Mouse (Mus musculus): Measurements from ENCODE around the gene Phkg2. TPM values are rescaled to one million over a fixed set of nuclear protein-coding genes. Genes with fewer than 3 reads are reported as not detected.

Phkg2 gene
- 49.1 and 50.8 TPM in 2 replicates for polyA plus RNA-seq (2016; fragmentation: Nextera tagmentation; extraction: Ambion mirVana)

DNA sequence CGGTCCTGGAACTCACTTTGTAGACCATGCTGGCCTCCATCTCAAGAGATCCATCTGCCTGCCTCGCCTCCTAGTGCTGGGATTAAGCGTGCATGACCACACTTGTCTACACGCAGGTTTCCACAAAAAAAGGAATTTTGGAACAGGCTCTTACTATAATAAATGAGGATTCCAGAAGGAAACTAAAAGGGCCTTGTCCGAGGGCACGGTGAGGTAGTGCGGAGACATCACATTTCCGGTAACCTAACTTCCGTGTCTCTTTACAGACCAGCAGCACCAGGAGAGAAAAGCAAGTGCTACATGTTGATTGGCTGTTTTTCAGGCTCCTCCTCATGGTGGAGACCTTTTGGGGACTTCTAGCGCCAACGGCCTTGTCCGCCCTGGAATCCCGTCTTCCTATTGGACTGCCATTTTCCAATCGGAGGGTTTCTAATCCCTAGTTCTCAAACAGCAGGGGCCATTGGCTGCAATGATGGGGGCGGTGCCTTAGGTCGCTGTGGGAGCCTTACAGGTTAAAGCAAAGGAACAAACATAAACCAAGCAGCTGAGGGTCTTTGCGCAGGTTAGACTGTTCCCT, at the start of gene Phkg2:
Gene Phkg2, plus strand, starts transcription at position 446 of the 577 bp plus-strand sequence.
- ATAC-seq (ENCODE audit: low FRiP score): peak; percentile 99
- H3K4me3 ChIP-seq: peak within 1 kb of the TSS; percentile 84
- no peaks in the 10 kb centered on the region for H3K9me3 ChIP-seq (replicated peaks)
- no peaks in the 10 kb centered on the region for H3K27me3 ChIP-seq
- peak within 1 kb of the TSS; percentile 79 for H3K27ac ChIP-seq
- peaks cover 24% of the 10 kb centered on the region for H3K4me1 ChIP-seq
- peaks cover 21% of the 10 kb centered on the region for H3K36me3 ChIP-seq
- H3K4me2 ChIP-seq (replicated peaks): peak within 1 kb of the TSS; percentile 97
- WGBS: under 1% methylated on average over 17 of the region's 17 CpGs
- H3K9ac ChIP-seq: peak within 1 kb of the TSS; percentile 93

DNA sequence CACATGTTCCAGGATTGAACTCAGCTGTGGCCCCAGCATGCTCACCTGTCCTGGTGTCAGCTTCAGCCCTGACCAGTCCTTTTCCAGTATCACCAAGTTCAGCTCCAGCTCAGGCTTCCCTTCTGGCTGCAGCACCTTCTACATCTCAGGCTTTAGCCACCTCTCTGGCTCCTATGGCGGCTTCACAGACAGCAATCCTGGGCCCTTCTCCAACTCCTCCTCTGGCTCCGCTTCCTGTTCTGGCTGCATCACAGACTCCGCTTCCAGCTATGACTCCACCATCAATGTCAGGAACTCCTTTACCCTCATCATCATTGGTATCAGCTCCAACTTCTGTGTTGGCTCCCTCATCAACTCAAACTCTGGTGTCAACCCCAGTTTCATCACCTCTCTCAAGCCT, 31.5 kb upstream of the Phkg2 start:
- H3K36me3 ChIP-seq: peaks cover 90% of the 10 kb centered on the region
- WGBS: 99% methylated on average over 3 of the region's 3 CpGs
- no peaks in the 10 kb centered on the region for H3K27me3 ChIP-seq
- H3K4me1 ChIP-seq: no peaks in the 10 kb centered on the region
- no peaks in the 10 kb centered on the region for H3K9me3 ChIP-seq (replicated peaks)
- H3K27ac ChIP-seq: no peak overlapping the region
- no peak overlapping the region for H3K9ac ChIP-seq
- ATAC-seq (ENCODE audit: low FRiP score): no peak
- H3K4me2 ChIP-seq (replicated peaks): no peak overlapping the region
- H3K4me3 ChIP-seq: no peak overlapping the region

DNA sequence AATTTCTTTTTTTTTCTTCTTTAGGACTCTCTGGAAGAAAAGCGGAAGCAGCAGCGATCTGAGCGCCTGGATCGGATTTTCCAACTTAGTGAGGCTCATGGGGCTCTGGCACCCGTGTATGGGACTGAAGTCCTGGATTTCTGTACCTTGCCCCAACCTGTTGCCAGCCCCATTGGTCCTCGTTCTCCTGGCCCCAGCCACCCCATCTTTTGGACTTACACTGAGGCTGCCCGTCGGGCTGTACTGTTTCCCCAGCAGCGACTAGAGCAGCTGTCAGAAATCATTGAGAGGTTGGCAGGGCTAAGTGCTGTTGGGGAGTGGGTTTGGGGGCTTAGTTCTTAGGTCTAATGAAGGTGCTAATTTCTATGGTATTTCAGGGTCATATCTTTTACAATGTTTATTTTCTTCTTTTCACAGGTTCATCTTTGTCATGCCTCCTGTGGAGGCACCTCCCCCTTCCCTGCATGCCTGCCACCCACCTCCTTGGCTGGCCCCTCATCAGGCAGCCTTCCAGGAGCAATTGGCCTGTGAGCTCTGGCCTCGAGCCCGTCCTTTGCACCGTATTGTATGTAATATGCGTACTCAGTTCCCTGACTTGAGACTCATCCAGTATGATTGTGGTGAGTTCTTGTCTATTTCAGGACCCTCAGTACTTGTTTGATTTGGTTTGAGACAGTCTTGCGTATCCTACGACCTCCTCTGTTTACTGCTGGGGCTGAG, 23.9 kb upstream of the Phkg2 start:
- ATAC-seq (ENCODE audit: low FRiP score): no peak
- WGBS: 91% methylated on average over 15 of the region's 15 CpGs
- no peaks in the 10 kb centered on the region for H3K9me3 ChIP-seq (replicated peaks)
- no peaks in the 10 kb centered on the region for H3K4me1 ChIP-seq
- no peak overlapping the region for H3K4me3 ChIP-seq
- no peak overlapping the region for H3K9ac ChIP-seq
- H3K36me3 ChIP-seq: peaks cover 77% of the 10 kb centered on the region
- no peak overlapping the region for H3K27ac ChIP-seq
- H3K4me2 ChIP-seq (replicated peaks): no peak overlapping the region
- no peaks in the 10 kb centered on the region for H3K27me3 ChIP-seq

- Histone ChIP-seq H3K9ac (no peak overlapping the region), H3K4me3 (no peak overlapping the region), H3K36me3 (peaks cover 80% of the 10 kb centered on the region), H3K4me1 (no peaks in the 10 kb centered on the region), H3K27ac (no peak overlapping the region), H3K4me2 (replicated peaks) (no peak overlapping the region), H3K9me3 (replicated peaks) (no peaks in the 10 kb centered on the region), H3K27me3 (no peaks in the 10 kb centered on the region)
- no peak for ATAC-seq (ENCODE audit: low FRiP score)
- 96% methylated on average over 8 of the region's 8 CpGs for WGBS
Measured at GRCm38 (mm10) chr7:127551558-127551957, 21.6 kb upstream of the Phkg2 start.

- no peak for ATAC-seq (ENCODE audit: low FRiP score)
- Histone ChIP-seq H3K9me3 (replicated peaks) (no peaks in the 10 kb centered on the region), H3K27me3 (no peaks in the 10 kb centered on the region), H3K4me2 (replicated peaks) (no peak overlapping the region), H3K27ac (no peak overlapping the region), H3K9ac (no peak overlapping the region), H3K4me3 (no peak overlapping the region), H3K4me1 (no peaks in the 10 kb centered on the region), H3K36me3 (peaks cover 80% of the 10 kb centered on the region)
- 93% methylated on average over 11 of the region's 11 CpGs for WGBS
Measured at GRCm38 (mm10) chr7:127560580-127560979, 12.6 kb upstream of the Phkg2 start.

DNA sequence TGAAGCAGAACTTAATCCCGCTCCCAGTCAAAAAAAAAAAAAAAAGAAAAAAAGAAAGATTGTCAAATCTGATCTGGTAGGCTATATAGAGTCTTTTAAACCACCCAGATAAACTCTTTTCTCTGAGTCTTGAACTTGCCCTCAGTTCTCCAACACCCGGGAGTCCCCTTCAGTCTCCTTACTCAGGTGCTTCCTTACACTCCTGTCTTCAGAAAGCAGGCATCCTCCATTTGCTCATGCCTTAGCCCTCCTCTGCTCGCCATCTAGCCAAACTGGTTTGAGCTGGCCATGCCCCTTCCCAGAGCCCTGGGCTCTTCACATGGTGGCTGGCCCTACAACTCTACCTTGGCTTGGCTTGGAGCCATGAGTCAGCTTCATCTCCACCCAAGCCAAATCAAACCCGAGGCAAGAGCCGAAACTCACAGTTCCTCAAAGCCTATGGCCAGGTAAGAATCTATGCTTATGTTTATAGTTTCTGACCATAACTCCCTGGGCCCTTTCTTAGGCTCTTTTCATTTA, 11.7 kb upstream of the Phkg2 start, which contains the start of gene Tmem265:
Gene Tmem265, plus strand, starts transcription at position 51 of the 519 bp plus-strand sequence.
- H3K4me2 ChIP-seq (replicated peaks): no peak within 1 kb of the TSS
- no peak within 1 kb of the TSS for H3K27ac ChIP-seq
- H3K36me3 ChIP-seq: peaks cover 74% of the 10 kb centered on the region
- H3K4me3 ChIP-seq: no peak within 1 kb of the TSS
- H3K9me3 ChIP-seq (replicated peaks): no peaks in the 10 kb centered on the region
- H3K4me1 ChIP-seq: no peaks in the 10 kb centered on the region
- no peak within 1 kb of the TSS for H3K9ac ChIP-seq
- no peaks in the 10 kb centered on the region for H3K27me3 ChIP-seq
- WGBS: 92% methylated on average over 5 of the region's 5 CpGs
- ATAC-seq (ENCODE audit: low FRiP score): no peak

DNA sequence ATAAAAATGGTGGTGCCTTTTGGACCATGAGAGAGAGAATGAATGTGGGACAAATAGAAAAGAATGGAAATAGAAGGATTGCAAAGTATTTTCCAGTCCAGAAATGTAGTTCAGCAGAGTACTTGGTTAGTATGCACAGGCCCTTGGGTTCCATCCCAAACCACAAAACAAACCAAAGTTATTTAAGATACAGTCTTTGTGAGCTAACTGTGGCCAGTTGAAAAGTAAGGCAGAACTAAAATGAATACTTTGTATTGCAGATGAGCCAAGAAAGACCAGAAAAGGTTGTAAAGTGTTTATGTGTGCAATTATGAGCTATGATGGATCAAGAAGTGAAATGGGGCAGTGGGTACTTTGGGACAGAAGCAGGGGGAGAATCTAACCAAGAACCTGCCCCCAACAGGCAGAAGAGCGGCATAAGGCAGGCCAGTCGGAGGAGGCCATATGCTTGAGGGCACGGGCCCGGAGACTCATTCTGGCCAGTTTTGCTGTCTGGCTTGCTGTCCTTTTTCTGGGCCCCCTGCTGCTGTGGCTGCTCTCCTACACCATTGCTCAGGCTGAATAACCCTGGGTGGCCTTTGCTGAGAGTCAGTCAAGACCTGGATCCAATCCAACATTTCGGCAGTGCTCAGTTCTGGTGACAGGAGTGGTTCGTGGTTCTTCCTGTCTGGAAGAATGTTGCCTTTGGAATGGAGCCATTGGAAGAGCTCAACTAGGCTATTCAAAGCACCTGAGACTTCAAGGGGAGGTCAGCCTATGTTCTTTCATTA, 8.6 kb upstream of the Phkg2 start:
- Histone ChIP-seq H3K27me3 (no peaks in the 10 kb centered on the region), H3K36me3 (peaks cover 57% of the 10 kb centered on the region), H3K9me3 (replicated peaks) (no peaks in the 10 kb centered on the region), H3K4me3 (no peak overlapping the region), H3K9ac (no peak overlapping the region), H3K4me1 (no peaks in the 10 kb centered on the region), H3K4me2 (replicated peaks) (no peak overlapping the region), H3K27ac (no peak overlapping the region)
- WGBS: 74% methylated on average over 6 of the region's 6 CpGs
- ATAC-seq (ENCODE audit: low FRiP score): no peak

DNA sequence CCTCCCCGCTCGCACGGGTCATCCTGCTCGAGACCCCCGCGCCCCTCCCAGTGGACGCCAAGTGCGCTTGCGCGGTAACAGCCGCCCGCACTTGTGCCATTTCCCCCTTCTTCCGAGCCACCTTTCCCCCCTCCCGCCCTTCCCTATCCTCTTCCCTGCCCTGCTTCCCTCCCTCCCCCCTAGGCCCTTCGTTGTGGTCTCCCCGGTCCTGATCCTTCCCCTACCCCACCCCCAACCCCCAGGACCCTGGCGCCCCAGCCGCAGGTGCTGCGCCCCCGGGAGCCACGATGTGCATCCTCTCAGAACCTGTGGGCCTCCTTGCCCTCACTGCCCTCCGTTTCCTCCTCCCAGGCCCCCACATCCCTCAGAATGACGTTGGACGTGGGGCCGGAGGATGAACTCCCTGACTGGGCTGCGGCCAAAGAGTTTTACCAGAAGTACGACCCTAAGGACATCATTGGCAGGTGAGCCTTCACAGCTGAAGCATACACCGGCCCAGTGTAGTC, 416 bp downstream of the Phkg2 start:
- Histone ChIP-seq H3K27ac (peak overlapping the region; percentile 79), H3K9ac (peak overlapping the region; percentile 93), H3K4me1 (peaks cover 24% of the 10 kb centered on the region), H3K4me3 (peak overlapping the region; percentile 84), H3K9me3 (replicated peaks) (no peaks in the 10 kb centered on the region), H3K36me3 (peaks cover 26% of the 10 kb centered on the region), H3K27me3 (no peaks in the 10 kb centered on the region), H3K4me2 (replicated peaks) (peak overlapping the region; percentile 97)
- under 1% methylated on average over 27 of the region's 28 CpGs for WGBS
- ATAC-seq (ENCODE audit: low FRiP score): peak; percentile 81

- WGBS: 30% methylated on average over 7 of the region's 7 CpGs
- no peaks in the 10 kb centered on the region for H3K27me3 ChIP-seq
- peaks cover 24% of the 10 kb centered on the region for H3K4me1 ChIP-seq
- ATAC-seq (ENCODE audit: low FRiP score): no peak
- H3K9me3 ChIP-seq (replicated peaks): no peaks in the 10 kb centered on the region
- peaks cover 25% of the 10 kb centered on the region for H3K36me3 ChIP-seq
- H3K4me2 ChIP-seq (replicated peaks): peak overlapping the region; percentile 97
- peak overlapping the region; percentile 79; the same call in 1 of the 2 replicates for H3K27ac ChIP-seq
- peak overlapping the region; percentile 93 for H3K9ac ChIP-seq
- H3K4me3 ChIP-seq: peak overlapping the region; percentile 84
Measured at GRCm38 (mm10) chr7:127574115-127574514, 975 bp downstream of the Phkg2 start.

DNA sequence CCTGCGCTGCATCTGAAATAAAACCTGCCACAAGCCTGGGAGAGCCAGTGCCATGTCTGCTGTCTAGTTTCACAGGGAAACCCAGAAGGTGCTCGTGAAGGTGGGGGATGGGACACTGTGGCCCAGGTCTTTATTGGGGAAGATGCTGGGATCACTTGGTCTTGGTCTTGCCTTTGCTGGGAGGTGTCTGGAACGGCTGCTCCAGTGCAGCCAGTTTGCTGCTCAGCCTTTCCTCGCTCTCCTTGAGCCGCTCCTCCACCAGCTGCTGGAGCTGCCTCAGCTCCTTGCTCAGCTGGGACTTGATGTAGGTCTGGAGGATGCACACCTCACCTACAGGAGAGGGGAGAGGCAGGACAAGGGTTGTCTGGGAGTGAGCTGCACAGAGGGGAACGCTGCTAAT, 10.1 kb downstream of the Phkg2 start:
- Histone ChIP-seq H3K9me3 (replicated peaks) (no peaks in the 10 kb centered on the region), H3K4me2 (replicated peaks) (no peak overlapping the region), H3K27ac (no peak overlapping the region), H3K4me1 (peaks cover 11% of the 10 kb centered on the region), H3K27me3 (no peaks in the 10 kb centered on the region), H3K36me3 (peaks cover 61% of the 10 kb centered on the region), H3K9ac (no peak overlapping the region), H3K4me3 (no peak overlapping the region)
- WGBS: 95% methylated on average over 6 of the region's 6 CpGs
- ATAC-seq (ENCODE audit: low FRiP score): no peak

GRCm38 (mm10) chr7:127585031-127585430, 11.9 kb downstream of the Phkg2 start:
- no peak overlapping the region for H3K4me3 ChIP-seq
- H3K27me3 ChIP-seq: no peaks in the 10 kb centered on the region
- peaks cover 46% of the 10 kb centered on the region for H3K36me3 ChIP-seq
- no peak for ATAC-seq (ENCODE audit: low FRiP score)
- peaks cover 19% of the 10 kb centered on the region for H3K4me1 ChIP-seq
- H3K27ac ChIP-seq: no peak overlapping the region
- WGBS: 80% methylated on average over 7 of the region's 7 CpGs
- H3K9me3 ChIP-seq (replicated peaks): no peaks in the 10 kb centered on the region
- no peak overlapping the region for H3K4me2 ChIP-seq (replicated peaks)
- no peak overlapping the region for H3K9ac ChIP-seq

GRCm38 (mm10) chr7:127586149-127586548, 13.0 kb downstream of the Phkg2 start:
- H3K36me3 ChIP-seq: peaks cover 49% of the 10 kb centered on the region
- WGBS: 91% methylated on average over 6 of the region's 6 CpGs
- no peak for ATAC-seq (ENCODE audit: low FRiP score)

More at GRCm38 (mm10) chr7:127586149-127586548, 13.0 kb downstream of the Phkg2 start:
- Histone ChIP-seq H3K9ac (no peak overlapping the region), H3K4me1 (peaks cover 19% of the 10 kb centered on the region), H3K27me3 (no peaks in the 10 kb centered on the region), H3K4me2 (replicated peaks) (no peak overlapping the region), H3K4me3 (no peak overlapping the region), H3K27ac (no peak overlapping the region), H3K9me3 (replicated peaks) (no peaks in the 10 kb centered on the region)
